Mouse (Mus musculus): Measurements from ENCODE around the gene Eps8l2.

DNA sequence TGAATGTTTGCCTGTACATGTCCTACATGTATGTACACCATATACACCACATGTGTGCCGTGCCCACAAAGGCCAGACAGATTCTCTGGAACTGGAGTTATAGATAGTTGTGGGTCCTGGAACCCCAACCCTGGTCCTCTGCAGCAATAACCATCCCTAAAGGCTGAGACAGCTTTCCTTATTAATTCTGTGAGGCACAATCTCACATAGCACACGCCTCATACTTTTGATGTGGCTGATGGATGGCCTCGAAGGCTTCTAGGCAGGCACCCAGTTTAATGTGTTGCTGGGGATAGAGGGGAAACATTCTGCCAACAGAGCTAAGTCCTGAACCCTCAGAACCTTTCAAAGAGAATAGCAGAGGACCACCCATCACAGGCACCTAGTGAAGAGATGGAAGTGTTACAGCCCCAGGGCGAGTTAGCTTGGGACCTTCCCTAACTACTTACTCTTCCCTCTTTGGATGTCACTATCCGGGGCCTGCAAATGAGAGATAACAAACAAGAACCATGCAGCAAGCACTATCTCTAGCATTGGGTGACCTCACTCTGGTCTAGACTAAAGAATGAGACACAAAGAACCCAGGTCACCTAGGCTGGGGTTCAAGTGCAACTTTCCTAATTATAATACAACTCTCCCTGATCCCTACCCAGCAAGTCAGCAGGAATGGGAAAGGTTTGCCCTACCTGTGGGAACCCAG is 25.8 kb downstream of the Eps8l2 start:
- TF ChIP-seq CTCF (IDR thresholded peaks at IDR 0.05; ENCODE audit: control insufficient read depth, insufficient read depth, insufficient replicate concordance, low read depth, low read length) (no peak), POLR2A (IDR thresholded peaks at IDR 0.05; ENCODE audit: control insufficient read depth, low read depth, low read length) (no peak)
